Mouse (Mus musculus) stomach, postnatal 0 days (tissue): Measurements from ENCODE around the gene Fbl.

Experiments
- CTCF ChIP-seq: IDR thresholded peaks from 2 replicates; pipeline ENCODE4 v1.5.1; 2016; ENCODE audit warnings: antibody characterized with exemption, low read depth, mild to moderate bottlenecking, moderate library complexity
- EP300 ChIP-seq: optimal IDR thresholded peaks from 2 replicates; pipeline ENCODE3; 2016; ENCODE audit warnings: antibody characterized with exemption

- no peak for TF ChIP-seq CTCF
- no peak for TF ChIP-seq EP300
These were observed 39.0 kb downstream of the Fbl start for GRCm38 (mm10) chr7:28208396-28208987.
